ENCODE assay signal across 8 mouse cellular contexts in the genomic region with DNA sequence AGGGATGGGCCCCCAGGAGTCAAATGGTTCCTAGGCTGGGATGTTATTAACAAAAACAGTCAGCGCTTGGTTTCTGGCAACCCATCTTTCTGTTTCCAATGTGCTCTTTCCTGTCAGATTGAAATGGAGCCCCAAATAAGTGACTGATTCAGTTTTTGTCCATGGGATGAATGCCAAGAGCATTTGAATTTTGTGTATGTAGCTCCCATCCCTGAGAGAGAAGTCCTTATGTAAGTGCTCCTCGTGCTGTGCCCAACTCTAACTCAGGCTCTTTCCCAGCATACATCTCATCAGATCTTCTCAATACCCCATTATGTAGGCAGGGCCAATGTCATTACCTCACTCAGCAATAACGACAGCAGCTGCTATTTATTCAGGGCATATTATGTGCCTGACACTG. TPM values are rescaled to one million over a fixed set of nuclear protein-coding genes. Genes with fewer than 3 reads are reported as not detected.
DNase-seq lines count a peak whose midpoint lies in the region; ATAC-seq lines count a peak whose summit lies in the region.

No protein-coding gene starts in this region.

- intact Hi-C loops in left cerebral cortex, postnatal 14 days (cut with DNase I): loop anchor here (5.0 kb wide), 1 partner anchor 415 kb away; a partner anchor contains a TSS

- WGBS in lung, embryonic 16.5 days: 38% methylated on average over 3 of the region's 3 CpGs
- 47% methylated on average over 3 of the region's 3 CpGs for WGBS in stomach, embryonic 15.5 days

- peak overlapping the region; percentile 82 for H3K4me3 ChIP-seq in lung, embryonic 16.5 days (ENCODE audit: low read length)
- H3K4me3 ChIP-seq in stomach, embryonic 15.5 days (replicated peaks): peak overlapping the region; percentile 88

- H3K27me3 ChIP-seq in lung, embryonic 16.5 days (ENCODE audit: control insufficient read depth, insufficient read depth, low read depth, low read length): no peaks in the 10 kb centered on the region; the same call in 1 of the 2 replicates
- no peaks in the 10 kb centered on the region for H3K27me3 ChIP-seq in stomach, embryonic 15.5 days (replicated peaks)

- DNase-seq in cerebellum, adult 8-10 months: peak; percentile 23
- no peak for DNase-seq in cerebellum, postnatal 14 days
- DNase-seq in lung, adult 18-20 months: no peak
- DNase-seq in left cerebral cortex, postnatal 14 days (ENCODE audit: low spot score in 2 of 2): peak; percentile 68 to 81
- no peak for DNase-seq in retina, postnatal 1 day
- no peak for DNase-seq in ovary, postnatal 36 days (ENCODE audit: low spot score)

- peak overlapping the region; percentile 77 for H3K4me2 ChIP-seq in lung, embryonic 16.5 days (ENCODE audit: low read depth, low read length)
- H3K4me2 ChIP-seq in stomach, embryonic 15.5 days: peak overlapping the region; percentile 89

- peaks cover 35% of the 10 kb centered on the region for H3K4me1 ChIP-seq in lung, embryonic 16.5 days (replicated peaks; ENCODE audit: control insufficient read depth, insufficient read depth, low read length)
- H3K4me1 ChIP-seq in stomach, embryonic 15.5 days: peaks cover 48% of the 10 kb centered on the region

- no peak for ATAC-seq in lung, embryonic 16.5 days (ENCODE audit: low read depth)
- ATAC-seq in stomach, embryonic 15.5 days (ENCODE audit: insufficient read depth, low FRiP score, low read depth): no peak

- peak overlapping the region; percentile 99 for H3K9ac ChIP-seq in lung, embryonic 16.5 days (ENCODE audit: low read length)
- peak overlapping the region; percentile 99; the same call in 1 of the 2 replicates for H3K9ac ChIP-seq in stomach, embryonic 15.5 days

- no peaks in the 10 kb centered on the region for H3K9me3 ChIP-seq in lung, embryonic 16.5 days (ENCODE audit: control insufficient read depth, low read length)
- no peaks in the 10 kb centered on the region for H3K9me3 ChIP-seq in stomach, embryonic 15.5 days

- H3K27ac ChIP-seq in lung, embryonic 16.5 days (ENCODE audit: low read length): no peak overlapping the region
- H3K27ac ChIP-seq in stomach, embryonic 15.5 days: no peak overlapping the region

- peaks cover 3% of the 10 kb centered on the region; the same call in 1 of the 2 replicates for H3K36me3 ChIP-seq in lung, embryonic 16.5 days (ENCODE audit: control insufficient read depth, insufficient read depth, low read length)
- H3K36me3 ChIP-seq in stomach, embryonic 15.5 days: peaks cover 3% of the 10 kb centered on the region; the same call in 1 of the 2 replicates

RNA-seq across cellular contexts. Expression of a gene that starts 1.2 kb away (rescaled TPM):
- 28.1 and 28.9 TPM in 2 replicates for polyA plus RNA-seq in lung, embryonic 16.5 days (2015; fragmentation: Nextera tagmentation; extraction: Ambion mirVana)
- 10 to 100 TPM; 50.3 to 57.2 TPM for total RNA-seq in left cerebral cortex, postnatal 14 days (2021)
- 28.4 and 29.1 TPM in 2 replicates for polyA plus RNA-seq in stomach, embryonic 15.5 days (2015; fragmentation: Nextera tagmentation; extraction: Ambion mirVana)

RNA-seq across cellular contexts. Expression of a gene that starts 2.0 kb away (rescaled TPM):
- polyA plus RNA-seq in lung, embryonic 16.5 days (2015; fragmentation: Nextera tagmentation; extraction: Ambion mirVana): 87.1 and 92.1 TPM in 2 replicates
- total RNA-seq in left cerebral cortex, postnatal 14 days (2021): 100 to 1,000 TPM; 333 to 347 TPM
- polyA plus RNA-seq in stomach, embryonic 15.5 days (2015; fragmentation: Nextera tagmentation; extraction: Ambion mirVana): 87.2 and 89.4 TPM in 2 replicates

RNA-seq across cellular contexts. Expression of a gene that starts 25.0 kb away (rescaled TPM):
- polyA plus RNA-seq in lung, embryonic 16.5 days (2015; fragmentation: Nextera tagmentation; extraction: Ambion mirVana): 21.7 and 23.3 TPM in 2 replicates
- total RNA-seq in left cerebral cortex, postnatal 14 days (2021): 1 to 10 TPM; 9.0 to 9.3 TPM
- 11.6 and 12.2 TPM in 2 replicates for polyA plus RNA-seq in stomach, embryonic 15.5 days (2015; fragmentation: Nextera tagmentation; extraction: Ambion mirVana)

RNA-seq across cellular contexts. Expression of a gene that starts 36.6 kb away (rescaled TPM):
- 46.7 and 47.2 TPM in 2 replicates for polyA plus RNA-seq in lung, embryonic 16.5 days (2015; fragmentation: Nextera tagmentation; extraction: Ambion mirVana)
- total RNA-seq in left cerebral cortex, postnatal 14 days (2021): 1 to 10 TPM; 3.8 to 5.7 TPM
- 64.2 and 66.3 TPM in 2 replicates for polyA plus RNA-seq in stomach, embryonic 15.5 days (2015; fragmentation: Nextera tagmentation; extraction: Ambion mirVana)

RNA-seq across cellular contexts. Expression of a gene that starts 57.4 kb away (rescaled TPM):
- 2.1 and 2.2 TPM in 2 replicates for polyA plus RNA-seq in lung, embryonic 16.5 days (2015; fragmentation: Nextera tagmentation; extraction: Ambion mirVana)
- total RNA-seq in left cerebral cortex, postnatal 14 days (2021): 100 to 1,000 TPM; 130 to 141 TPM
- polyA plus RNA-seq in stomach, embryonic 15.5 days (2015; fragmentation: Nextera tagmentation; extraction: Ambion mirVana): 3.9 and 4.6 TPM in 2 replicates

Comparison
In these comparisons a context has a peak if more than half of its experiments do, and no peak if none do; other contexts are left out.
1. DNase-seq: peak in cerebellum, adult 8-10 months (single experiment) and left cerebral cortex, postnatal 14 days (2 of 2); none in cerebellum, postnatal 14 days (0 of 2), lung, adult 18-20 months (0 of 2), retina, postnatal 1 day (single experiment) and ovary, postnatal 36 days (single experiment).